Mouse (Mus musculus): Measurements from ENCODE around the gene Add3.

Gene Add3

GRCm38 (mm10) chr19:53166367-53166766 is 26.1 kb downstream of the Add3 start:
- no peak for DNase-seq (ENCODE audit: low read depth, low spot score)

- no peak for DNase-seq (ENCODE audit: low read depth, low spot score)
These were observed 28.3 kb downstream of the Add3 start for GRCm38 (mm10) chr19:53168576-53168975.

- no peak for DNase-seq (ENCODE audit: low read depth, low spot score)
These were observed 30.4 kb downstream of the Add3 start for GRCm38 (mm10) chr19:53170651-53171050.

- DNase-seq (ENCODE audit: low read depth, low spot score): no peak
These were observed 33.8 kb downstream of the Add3 start for GRCm38 (mm10) chr19:53174034-53174433.

GRCm38 (mm10) chr19:53175550-53175949 is 35.3 kb downstream of the Add3 start:
- DNase-seq (ENCODE audit: low read depth, low spot score): no peak

GRCm38 (mm10) chr19:53176518-53176917 is 36.3 kb downstream of the Add3 start:
- DNase-seq (ENCODE audit: low read depth, low spot score): no peak

GRCm38 (mm10) chr19:53178611-53179528 is 38.6 kb downstream of the Add3 start:
- DNase-seq (ENCODE audit: low read depth, low spot score): peak; percentile 75

GRCm38 (mm10) chr19:53180168-53180803 is 40.0 kb downstream of the Add3 start:
- no peak for DNase-seq (ENCODE audit: low read depth, low spot score)

GRCm38 (mm10) chr19:53181003-53181861 is 41.0 kb downstream of the Add3 start:
- peak; percentile 73 for DNase-seq (ENCODE audit: low read depth, low spot score)

GRCm38 (mm10) chr19:53183620-53184019 is 43.4 kb downstream of the Add3 start:
- no peak for DNase-seq (ENCODE audit: low read depth, low spot score)

DNA sequence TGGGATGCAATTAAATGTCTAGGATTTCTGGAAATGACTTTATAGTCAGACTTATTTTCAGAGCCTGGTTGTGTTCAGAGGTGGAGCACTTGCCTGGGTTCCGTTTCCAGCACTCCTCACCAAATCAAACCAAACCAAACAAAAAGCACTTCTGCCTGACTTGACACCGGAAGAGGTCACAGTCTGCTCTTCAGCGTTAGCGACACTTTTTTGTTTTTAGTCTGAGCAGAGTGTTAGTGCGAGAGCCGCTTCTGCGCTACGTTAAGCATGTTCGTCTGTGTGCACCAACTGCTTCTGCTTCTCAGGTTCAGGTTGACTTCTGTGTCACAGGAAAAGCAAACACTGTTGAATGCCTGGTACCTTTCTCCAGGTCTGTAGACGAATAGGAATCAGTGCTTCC is 44.0 kb downstream of the Add3 start:
- no peak for DNase-seq (ENCODE audit: low read depth, low spot score)

DNA sequence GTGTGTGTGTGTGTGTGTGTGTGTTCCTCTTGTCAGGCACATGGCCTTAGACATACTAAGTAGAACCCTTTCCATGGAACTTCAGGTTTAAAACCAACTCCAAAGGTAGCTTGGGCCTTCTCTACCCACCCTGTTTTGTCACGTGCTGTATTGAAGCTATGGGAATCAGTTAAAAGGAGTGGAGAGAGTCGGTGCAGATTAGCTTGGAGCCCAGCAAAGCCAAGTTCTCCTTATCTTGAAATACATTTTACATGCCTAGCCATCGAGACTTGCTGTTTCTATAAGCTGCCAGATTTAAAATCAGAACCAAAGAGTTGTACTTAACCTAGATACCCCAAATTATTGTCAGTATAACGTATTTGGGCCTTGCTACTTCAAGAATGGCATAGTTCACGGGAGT is 44.7 kb downstream of the Add3 start:
- no peak for DNase-seq (ENCODE audit: low read depth, low spot score)

DNA sequence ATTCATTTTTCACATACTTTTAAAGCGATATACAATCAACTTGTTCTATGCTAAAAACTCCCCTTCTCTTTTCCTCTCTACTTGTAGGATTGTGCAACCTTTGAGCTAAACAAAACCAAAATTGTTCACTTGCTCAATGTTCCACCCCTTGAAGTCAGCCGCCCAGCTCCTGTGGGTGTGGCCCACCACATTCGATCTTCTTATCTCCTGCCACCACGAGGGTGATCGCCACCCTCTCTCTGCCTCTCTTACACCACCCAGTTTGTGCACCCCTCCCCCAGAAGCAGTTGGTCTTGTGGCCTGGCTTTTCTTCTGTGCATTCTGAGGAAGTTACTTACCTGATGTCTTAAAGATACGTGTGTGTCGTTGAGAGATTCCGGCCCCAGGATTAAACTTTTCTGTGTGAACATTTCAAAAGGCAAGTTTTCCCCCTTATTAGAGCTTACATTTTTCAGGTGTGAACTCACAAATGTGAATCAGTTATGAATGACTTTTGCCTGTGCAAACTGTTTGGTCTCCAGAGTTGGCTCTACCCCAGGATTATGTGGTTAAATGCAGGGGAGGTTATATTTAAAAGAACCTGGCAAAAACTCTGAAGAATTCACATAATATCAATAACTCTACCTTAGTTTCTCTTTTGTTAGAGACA is 45.4 kb downstream of the Add3 start:
- no peak for DNase-seq (ENCODE audit: low read depth, low spot score)

GRCm38 (mm10) chr19:53186456-53186855 is 46.2 kb downstream of the Add3 start:
- no peak for DNase-seq (ENCODE audit: low read depth, low spot score)

DNA sequence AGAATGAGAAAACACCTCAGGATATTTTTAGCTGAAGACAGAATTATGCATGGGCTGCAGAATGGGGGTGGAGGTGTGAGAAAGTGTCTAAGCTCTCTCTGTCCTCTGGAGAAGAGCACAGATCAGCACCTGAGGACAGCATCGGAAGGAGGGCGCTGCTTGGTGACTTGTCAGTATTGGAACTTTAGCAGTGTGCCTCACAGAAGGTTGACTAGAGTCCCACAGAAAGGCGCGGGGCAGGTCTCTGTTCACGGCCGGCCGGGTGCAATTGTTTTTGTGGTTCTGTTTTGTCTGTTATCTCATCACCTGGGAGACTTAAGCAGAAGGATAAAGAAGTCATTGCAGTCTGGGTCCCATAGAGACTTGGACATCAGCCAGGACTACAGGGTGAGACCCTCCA is 47.3 kb downstream of the Add3 start:
- peak; percentile 60 for DNase-seq (ENCODE audit: low read depth, low spot score)

DNA sequence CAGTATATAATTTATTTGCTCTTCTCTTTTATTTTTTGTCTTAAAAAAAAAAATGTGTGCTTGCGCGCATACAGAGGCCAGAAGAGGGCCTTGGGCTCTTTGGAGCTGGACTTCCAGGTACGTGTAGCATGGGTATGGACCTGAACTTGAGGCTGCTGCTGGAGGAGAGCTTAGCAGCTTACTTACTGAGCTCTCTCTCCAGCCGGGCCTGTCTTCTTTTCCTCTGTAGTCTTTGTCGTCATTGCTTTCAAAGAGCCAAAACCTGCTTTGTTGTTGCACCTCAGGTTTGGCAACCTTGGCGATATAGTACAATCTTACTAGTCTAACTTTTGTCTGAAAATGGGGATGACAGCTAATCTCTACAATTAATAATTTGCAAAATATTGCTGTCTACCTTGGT is 47.9 kb downstream of the Add3 start:
- no peak for DNase-seq (ENCODE audit: low read depth, low spot score)

DNA sequence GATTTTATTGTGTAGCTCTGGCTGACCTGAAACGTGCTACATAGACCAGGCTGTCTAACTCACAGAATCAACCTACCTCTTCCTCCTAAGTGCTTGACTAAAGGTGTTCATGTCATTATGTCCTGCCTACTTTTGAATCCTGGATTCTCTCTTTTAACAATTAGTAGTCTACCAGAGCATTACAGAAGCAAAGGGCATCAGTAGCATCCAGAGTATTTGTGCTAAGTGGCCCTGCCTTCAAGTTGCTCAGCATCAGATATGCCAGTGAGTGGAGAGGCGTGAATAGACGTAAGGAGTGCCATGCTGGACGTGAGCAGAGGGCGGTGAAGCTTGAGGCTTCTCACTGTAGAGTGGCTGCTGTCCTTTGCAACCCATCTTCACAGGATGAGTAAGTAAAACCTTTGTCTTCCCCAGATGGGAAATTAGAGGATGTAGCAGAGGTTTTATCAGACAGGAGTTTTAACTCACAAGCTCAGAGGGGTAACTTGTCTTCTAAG is 48.5 kb downstream of the Add3 start:
- no peak for DNase-seq (ENCODE audit: low read depth, low spot score)

DNA sequence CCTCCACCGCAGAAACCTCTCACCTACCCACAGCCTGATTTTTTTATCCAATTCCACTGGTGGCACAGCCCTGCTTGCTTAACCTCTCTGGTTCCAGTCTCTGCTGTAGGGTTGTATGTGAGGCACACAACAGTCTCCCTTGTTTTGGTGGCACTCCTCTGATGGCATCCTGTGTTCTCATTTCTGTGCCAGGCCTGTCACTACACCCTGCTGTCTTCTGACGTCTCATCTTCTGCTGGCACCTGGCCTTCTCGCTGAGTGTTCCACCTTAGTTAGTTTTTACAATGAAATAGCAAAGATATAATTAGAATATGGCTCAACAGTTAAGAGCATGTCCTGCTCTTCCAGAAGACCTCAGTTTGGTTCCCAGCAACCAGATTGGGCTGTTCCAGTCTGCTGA is 49.5 kb downstream of the Add3 start:
- DNase-seq (ENCODE audit: low read depth, low spot score): peak; percentile 89

DNA sequence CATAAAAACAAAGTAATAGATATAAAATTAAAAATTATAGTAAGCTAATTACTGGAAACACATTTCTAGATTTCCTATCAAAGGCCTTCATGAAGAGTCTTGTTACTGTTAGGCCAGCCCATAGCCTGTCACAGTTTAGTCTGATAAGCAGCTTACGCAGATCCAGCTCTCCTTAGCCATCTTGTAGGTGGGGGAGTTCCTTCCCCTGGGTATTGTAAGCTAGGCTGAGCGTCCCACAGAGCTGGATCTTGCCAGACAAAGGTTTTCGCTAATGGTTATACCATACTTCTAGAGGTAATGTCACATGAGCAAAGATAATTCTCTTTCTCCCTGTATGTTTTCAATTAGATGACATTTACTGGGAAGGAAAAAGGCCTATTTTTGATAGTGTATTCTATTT is 50.0 kb downstream of the Add3 start:
- DNase-seq (ENCODE audit: low read depth, low spot score): no peak

GRCm38 (mm10) chr19:53191867-53192487 is 51.7 kb downstream of the Add3 start:
- no peak for DNase-seq (ENCODE audit: low read depth, low spot score)

DNA sequence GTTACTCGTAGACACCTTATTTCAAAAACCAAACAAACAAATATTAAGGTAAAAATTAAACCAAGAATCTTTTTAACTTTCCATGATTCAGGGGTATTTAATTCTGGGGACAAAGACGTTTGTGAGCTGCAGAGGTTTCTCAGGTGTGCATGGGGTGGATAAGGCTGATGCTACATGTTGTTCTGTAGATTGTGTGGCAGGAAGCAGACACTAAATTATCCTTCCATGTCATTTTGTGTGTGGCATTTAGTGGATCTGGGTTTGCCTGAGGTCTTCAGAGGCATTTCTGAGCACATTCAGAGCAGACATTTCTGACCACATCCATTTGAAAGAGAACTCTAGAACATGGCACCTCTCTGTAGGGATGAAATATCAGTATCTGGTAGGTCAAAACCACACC is 52.9 kb downstream of the Add3 start:
- no peak for DNase-seq (ENCODE audit: low read depth, low spot score)

All from brain, adult 2 months (tissue).